Mouse (Mus musculus) thymus, postnatal 36 days (tissue): ENCODE data around the gene Dnph1.
"Not testable (repeated sequence)": the region's sequence is repeated elsewhere in the genome, so short reads cannot be mapped to it uniquely, and the experiment has no call there.

Experiments
- DNase-seq, 2 experiments: peaks; one replicate each; pipeline ENCODE4 v3.0.0; 2022; ENCODE audit warnings: mixed read lengths in 2 of 2

Gene Dnph1

GRCm38 (mm10) chr17:46496623-46497434 lies at the start of gene Dnph1:
Gene Dnph1, plus strand, starts transcription at chr17:46496711.
- DNase-seq: peak; percentile 70 to 78

GRCm38 (mm10) chr17:46452683-46453082 lies 43.8 kb upstream of the Dnph1 start:
- no peak for DNase-seq

- DNase-seq: no peak
Observed at GRCm38 (mm10) chr17:46453302-46453948, 43.1 kb upstream of the Dnph1 start.

- no peak for DNase-seq
Observed at GRCm38 (mm10) chr17:46453970-46454411, 42.5 kb upstream of the Dnph1 start.

- no peak for DNase-seq
Observed at GRCm38 (mm10) chr17:46454539-46454938, 42.0 kb upstream of the Dnph1 start.

GRCm38 (mm10) chr17:46455110-46455691 lies 41.3 kb upstream of the Dnph1 start:
- DNase-seq: peak; percentile 21 to 37

- peak; percentile 48 to 52 for DNase-seq
Observed at GRCm38 (mm10) chr17:46457791-46458190, 38.7 kb upstream of the Dnph1 start.

GRCm38 (mm10) chr17:46458439-46458838 lies 38.1 kb upstream of the Dnph1 start:
- no peak for DNase-seq

- peak; percentile 29 to 59 for DNase-seq
Observed at GRCm38 (mm10) chr17:46460673-46461072, 35.8 kb upstream of the Dnph1 start.

- no peak for DNase-seq
Observed at GRCm38 (mm10) chr17:46461347-46461746, 35.2 kb upstream of the Dnph1 start.

- no peak for DNase-seq
Observed at GRCm38 (mm10) chr17:46462226-46462625, 34.3 kb upstream of the Dnph1 start.

GRCm38 (mm10) chr17:46467830-46468229 lies 28.7 kb upstream of the Dnph1 start:
- DNase-seq: no peak

GRCm38 (mm10) chr17:46476601-46477000 lies 19.9 kb upstream of the Dnph1 start:
- peak; percentile 46 to 67 for DNase-seq

GRCm38 (mm10) chr17:46477286-46477685 lies 19.2 kb upstream of the Dnph1 start:
- DNase-seq: no peak

- no peak for DNase-seq
Observed at GRCm38 (mm10) chr17:46483561-46484001, 12.9 kb upstream of the Dnph1 start.

GRCm38 (mm10) chr17:46484021-46484431 lies 12.5 kb upstream of the Dnph1 start:
- no peak for DNase-seq

- no peak for DNase-seq
Observed at GRCm38 (mm10) chr17:46484461-46484875, 12.0 kb upstream of the Dnph1 start.

- DNase-seq: no peak
Observed at GRCm38 (mm10) chr17:46486995-46487394, 9.5 kb upstream of the Dnph1 start.

GRCm38 (mm10) chr17:46487431-46487830 lies 9.1 kb upstream of the Dnph1 start, which contains the start of gene Ttbk1:
Gene Ttbk1, minus strand, starts transcription at chr17:46487675.
- no peak for DNase-seq

- DNase-seq: no peak
Observed at GRCm38 (mm10) chr17:46495486-46495885, 1.0 kb upstream of the Dnph1 start.

- not testable (repeated sequence) for DNase-seq
Observed at GRCm38 (mm10) chr17:46496081-46496480, 430 bp upstream of the Dnph1 start.

GRCm38 (mm10) chr17:46497956-46498355 lies 1.4 kb downstream of the Dnph1 start:
- no peak for DNase-seq

GRCm38 (mm10) chr17:46502775-46503174 lies 6.3 kb downstream of the Dnph1 start:
- no peak for DNase-seq
